Mouse (Mus musculus) hindbrain, embryonic 12.5 days (tissue): Measurements from ENCODE around the gene H2afj. TPM values are rescaled to one million over a fixed set of nuclear protein-coding genes. Genes with fewer than 3 reads are reported as not detected.

Source experiments
- ATAC-seq: fragments of 200-750 bp; cut with Nextera tagmentation; 2 replicates; pipeline ENCODE4 v1.8.0; 2017; ENCODE audit warnings: moderate TSS enrichment; ENCODE audit not compliant: low FRiP score
- H3K27ac ChIP-seq: fragments of 300-500 bp; sonication (generic); 2 replicates; pipeline ENCODE4 v1.5.1; 2016; ENCODE audit warnings: mild to moderate bottlenecking
- H3K27me3 ChIP-seq: fragments of 300-500 bp; sonication (generic); 2 replicates; pipeline ENCODE4 v1.6.1; 2016; ENCODE audit warnings: mild to moderate bottlenecking
- H3K36me3 ChIP-seq: fragments of 300-500 bp; sonication (generic); 2 replicates; pipeline ENCODE4 v1.6.1; 2016; ENCODE audit warnings: mild to moderate bottlenecking
- H3K4me1 ChIP-seq: fragments of 300-500 bp; sonication (generic); 2 replicates; pipeline ENCODE4 v1.6.1; 2016
- H3K4me2 ChIP-seq: fragments of 300-500 bp; sonication (generic); replicated peaks from 2 replicates; pipeline ENCODE4 v1.6.1; 2016; ENCODE audit warnings: mild to moderate bottlenecking
- H3K4me3 ChIP-seq: fragments of 300-500 bp; sonication (generic); 2 replicates; pipeline ENCODE4 v1.5.1; 2016; ENCODE audit warnings: mild to moderate bottlenecking
- H3K9ac ChIP-seq: fragments of 300-500 bp; sonication (generic); 2 replicates; pipeline ENCODE4 v1.6.1; 2016; ENCODE audit warnings: mild to moderate bottlenecking, moderate library complexity
- H3K9me3 ChIP-seq: fragments of 300-500 bp; sonication (generic); replicated peaks from 2 replicates; pipeline ENCODE4 v1.6.1; 2016; ENCODE audit warnings: mild to moderate bottlenecking
- WGBS: fragments of 180-500 bp; shearing (Covaris S2); methylation state at CpG from one replicate; pipeline ENCODE4 v1.1.7; 2016; 5-methylcytosine and 5-hydroxymethylcytosine counted together
- polyA plus RNA-seq: library from polyadenylated mRNA; unstranded; fragments of >200 nt; fragmentation: Nextera tagmentation; extraction: Ambion mirVana; gene quantifications from 2 replicates; pipeline ENCODE4 v1.2.1, GENCODE M21; 2016

H2afj gene
- polyA plus RNA-seq, result 115 and 121 TPM in 2 replicates

DNA sequence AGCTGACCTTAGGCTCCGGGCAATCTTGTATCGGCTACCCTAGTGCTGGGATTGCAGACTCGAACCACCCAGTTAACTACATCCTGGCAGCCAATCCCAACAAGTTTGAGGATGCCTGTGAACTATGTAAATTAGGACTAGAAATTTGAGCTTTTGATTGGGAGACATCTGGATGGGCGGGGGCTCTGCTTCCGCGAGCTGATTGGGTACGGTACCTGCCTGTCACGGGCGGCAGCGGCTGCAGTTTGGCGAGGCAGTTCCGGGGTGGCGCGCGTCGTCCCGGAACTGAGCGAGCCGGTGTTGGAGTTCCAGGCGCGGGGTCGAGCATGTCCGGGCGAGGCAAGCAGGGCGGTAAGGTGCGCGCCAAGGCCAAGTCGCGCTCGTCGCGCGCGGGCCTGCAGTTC is at the start of gene H2afj:
Gene H2afj, plus strand, starts transcription at position 231 of the 404 bp plus-strand sequence.
- peaks cover 26% of the 10 kb centered on the region for H3K4me1 ChIP-seq
- H3K9ac ChIP-seq, result peak within 1 kb of the TSS; percentile 78
- under 1% methylated on average over 34 of the region's 34 CpGs for whole genome bisulfite sequencing
- peak within 1 kb of the TSS; percentile 79 for H3K27ac ChIP-seq
- H3K36me3 ChIP-seq, result peaks cover 16% of the 10 kb centered on the region
- ATAC-seq, result peak; percentile 88
- peak within 1 kb of the TSS; percentile 87 for H3K4me3 ChIP-seq
- peak within 1 kb of the TSS; percentile 97 for H3K4me2 ChIP-seq
- H3K27me3 ChIP-seq, result no peaks in the 10 kb centered on the region
- H3K9me3 ChIP-seq, result no peaks in the 10 kb centered on the region

DNA sequence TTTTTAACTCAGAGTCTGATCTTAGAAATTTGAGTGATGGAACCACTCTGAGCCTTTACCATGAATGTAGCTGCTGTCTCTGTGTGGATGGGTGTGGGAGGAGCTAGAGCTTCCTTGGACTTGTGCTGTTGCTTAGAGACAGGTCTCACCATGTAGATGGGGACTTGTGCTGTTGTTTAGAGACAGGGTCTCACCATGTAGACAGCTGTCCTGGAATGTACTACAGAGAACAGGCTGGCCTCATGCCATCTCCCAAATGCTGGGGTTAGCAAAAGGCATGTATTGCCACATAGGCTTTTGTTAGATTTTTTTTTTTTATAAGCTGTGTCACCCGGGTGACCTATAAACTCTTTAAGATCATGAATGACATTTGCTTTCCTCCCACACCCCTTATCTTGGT is 44.1 kb upstream of the H2afj start:
- Histone ChIP-seq H3K4me1 (no peaks in the 10 kb centered on the region), H3K9ac (no peak overlapping the region), H3K9me3 (no peaks in the 10 kb centered on the region), H3K4me3 (no peak overlapping the region), H3K27me3 (no peaks in the 10 kb centered on the region), H3K36me3 (no peaks in the 10 kb centered on the region), H3K4me2 (no peak overlapping the region), H3K27ac (no peak overlapping the region)
- ATAC-seq, result no peak
- WGBS, result 78% methylated on average over 1 of the region's 1 CpGs

DNA sequence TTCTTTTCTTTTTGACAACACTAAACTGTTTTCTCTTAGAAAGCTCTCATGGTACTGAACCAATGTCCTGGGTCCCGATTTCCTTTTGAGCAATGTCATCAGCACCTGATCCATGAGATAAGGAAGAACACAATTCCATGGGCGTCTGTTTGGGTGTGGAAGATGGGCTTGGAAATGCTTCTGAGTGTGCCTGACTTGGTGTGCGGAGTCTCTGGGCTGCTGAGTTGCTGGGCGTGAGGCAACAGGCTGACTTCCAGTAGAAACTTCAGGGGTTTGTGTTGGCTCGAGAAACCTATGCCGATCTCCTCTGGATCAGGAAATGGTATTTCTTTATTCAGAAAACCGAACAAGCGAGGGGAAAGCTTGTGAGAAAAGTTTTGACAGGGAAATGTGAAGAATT is 38.9 kb upstream of the H2afj start:
- no peaks in the 10 kb centered on the region for H3K27me3 ChIP-seq
- no peaks in the 10 kb centered on the region for H3K36me3 ChIP-seq
- H3K4me1 ChIP-seq, result no peaks in the 10 kb centered on the region
- H3K4me3 ChIP-seq, result no peak overlapping the region
- H3K4me2 ChIP-seq, result no peak overlapping the region
- 83% methylated on average over 8 of the region's 8 CpGs for WGBS
- no peak overlapping the region for H3K27ac ChIP-seq
- H3K9me3 ChIP-seq, result no peaks in the 10 kb centered on the region
- ATAC-seq, result no peak
- no peak overlapping the region for H3K9ac ChIP-seq

DNA sequence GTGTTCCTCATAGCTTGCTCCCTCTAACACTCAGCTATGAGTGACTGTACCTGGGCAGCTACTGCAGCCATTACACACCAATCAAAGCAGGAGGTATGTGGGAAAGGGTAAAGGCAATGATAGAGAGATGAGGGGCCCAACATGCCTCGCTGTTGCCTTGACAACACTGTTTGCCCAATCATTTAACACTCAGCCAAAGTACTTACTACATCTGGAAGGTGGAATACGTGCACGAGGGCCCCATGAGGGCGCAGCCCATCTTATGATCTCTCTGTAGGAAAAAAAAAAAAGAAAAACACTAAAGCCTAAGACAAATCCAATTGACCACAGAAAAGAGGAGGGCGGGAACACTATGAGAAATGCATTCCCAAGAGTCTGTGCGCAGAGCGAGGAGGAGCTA is 38.2 kb upstream of the H2afj start:
- ATAC-seq, result no peak
- Histone ChIP-seq H3K4me1 (no peaks in the 10 kb centered on the region), H3K9ac (no peak overlapping the region), H3K4me3 (no peak overlapping the region), H3K27me3 (no peaks in the 10 kb centered on the region), H3K9me3 (no peaks in the 10 kb centered on the region), H3K36me3 (no peaks in the 10 kb centered on the region), H3K27ac (no peak overlapping the region), H3K4me2 (no peak overlapping the region)
- WGBS, result 82% methylated on average over 7 of the region's 7 CpGs

DNA sequence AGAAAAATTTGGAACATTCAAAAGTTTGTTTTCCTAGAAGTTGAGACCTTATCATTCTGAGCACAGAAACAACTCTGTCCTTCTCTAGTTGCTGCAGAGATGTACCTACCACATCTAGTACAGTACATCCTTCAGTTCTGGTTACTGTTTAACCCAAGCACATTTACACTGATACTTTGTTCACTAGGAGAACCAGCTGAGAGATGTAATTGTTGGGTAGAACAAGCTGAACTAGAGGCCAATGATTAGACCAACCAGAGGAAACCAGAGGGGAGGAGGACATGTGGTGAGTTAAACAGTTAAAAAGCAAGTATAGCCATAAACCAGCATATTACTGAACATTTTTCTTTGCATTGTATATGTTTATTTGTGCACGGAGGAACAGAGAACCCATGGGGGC is 31.7 kb upstream of the H2afj start:
- no peaks in the 10 kb centered on the region for H3K36me3 ChIP-seq
- WGBS, result 83% methylated on average over 1 of the region's 1 CpGs

GRCm38 (mm10) chr6:136781377-136781986 is 26.6 kb upstream of the H2afj start, which contains the start of gene Gucy2c:
TSS of gene Gucy2c (minus strand) at chr6:136781765.
- Histone ChIP-seq H3K36me3 (no peaks in the 10 kb centered on the region), H3K9ac (no peak within 1 kb of the TSS), H3K4me1 (no peaks in the 10 kb centered on the region), H3K4me3 (no peak within 1 kb of the TSS), H3K9me3 (no peaks in the 10 kb centered on the region), H3K27ac (no peak within 1 kb of the TSS), H3K27me3 (no peaks in the 10 kb centered on the region), H3K4me2 (no peak within 1 kb of the TSS)
- ATAC-seq, result no peak
- 84% methylated on average over 20 of the region's 20 CpGs for WGBS

More for the DNA sequence above, 31.7 kb upstream of the H2afj start:
- Histone ChIP-seq H3K9me3 (no peaks in the 10 kb centered on the region), H3K27ac (no peak overlapping the region), H3K4me3 (no peak overlapping the region), H3K27me3 (no peaks in the 10 kb centered on the region), H3K9ac (no peak overlapping the region), H3K4me1 (no peaks in the 10 kb centered on the region), H3K4me2 (no peak overlapping the region)
- no peak for ATAC-seq

GRCm38 (mm10) chr6:136782146-136782545 is 25.9 kb upstream of the H2afj start:
- H3K27me3 ChIP-seq, result no peaks in the 10 kb centered on the region
- no peak overlapping the region for H3K4me2 ChIP-seq
- no peak for ATAC-seq
- no peak overlapping the region for H3K27ac ChIP-seq
- H3K9ac ChIP-seq, result no peak overlapping the region
- H3K4me3 ChIP-seq, result no peak overlapping the region
- no peaks in the 10 kb centered on the region for H3K4me1 ChIP-seq
- 79% methylated on average over 12 of the region's 12 CpGs for WGBS
- H3K36me3 ChIP-seq, result no peaks in the 10 kb centered on the region
- H3K9me3 ChIP-seq, result no peaks in the 10 kb centered on the region

- Histone ChIP-seq H3K9ac (no peak overlapping the region), H3K4me1 (no peaks in the 10 kb centered on the region), H3K9me3 (no peaks in the 10 kb centered on the region), H3K36me3 (no peaks in the 10 kb centered on the region), H3K27ac (no peak overlapping the region), H3K4me3 (no peak overlapping the region), H3K27me3 (no peaks in the 10 kb centered on the region), H3K4me2 (no peak overlapping the region)
- no peak for ATAC-seq
- 73% methylated on average over 9 of the region's 9 CpGs for WGBS
Observed at GRCm38 (mm10) chr6:136782761-136783160, 25.3 kb upstream of the H2afj start.

DNA sequence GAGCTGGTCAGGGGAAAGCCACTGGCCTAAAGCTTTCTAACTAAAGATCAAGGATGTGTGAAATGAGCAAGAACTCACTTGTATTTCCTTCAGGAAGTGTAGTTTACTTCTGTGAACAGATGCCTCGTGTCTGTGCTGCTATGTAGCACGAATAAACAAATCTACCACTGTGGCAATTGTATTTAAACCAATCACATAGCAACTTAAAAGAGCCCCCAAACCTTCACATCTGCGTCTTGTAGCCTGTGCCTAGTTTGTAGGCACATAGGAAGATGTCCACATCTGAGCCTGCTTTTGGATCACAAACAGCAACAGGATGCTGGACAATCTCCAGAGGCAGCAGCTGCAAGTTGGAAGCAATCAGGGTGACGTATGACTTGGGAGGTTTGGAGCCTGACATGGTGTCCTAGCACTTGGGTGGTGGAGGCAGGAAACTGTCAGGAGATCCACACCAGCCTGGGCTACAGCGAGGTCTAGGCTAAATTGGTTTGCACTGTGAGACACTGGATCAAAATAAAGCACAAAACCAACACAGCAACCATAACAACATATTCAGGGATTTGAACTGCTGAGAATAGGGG is 18.6 kb upstream of the H2afj start:
- Histone ChIP-seq H3K4me3 (no peak overlapping the region), H3K4me1 (peaks cover 10% of the 10 kb centered on the region; the same call in 1 of the 2 replicates), H3K36me3 (no peaks in the 10 kb centered on the region), H3K27me3 (peaks cover 4% of the 10 kb centered on the region), H3K4me2 (no peak overlapping the region), H3K9me3 (no peaks in the 10 kb centered on the region), H3K27ac (no peak overlapping the region), H3K9ac (no peak overlapping the region)
- ATAC-seq, result no peak
- 79% methylated on average over 5 of the region's 5 CpGs for WGBS

GRCm38 (mm10) chr6:136792884-136793758 is 14.9 kb upstream of the H2afj start:
- peaks cover 4% of the 10 kb centered on the region for H3K27me3 ChIP-seq
- WGBS, result 28% methylated on average over 16 of the region's 16 CpGs
- 0 out of 2 replicates have a peak, but pooled peaks have one; percentile 22 for ATAC-seq
- no peaks in the 10 kb centered on the region for H3K36me3 ChIP-seq
- peak overlapping the region; percentile 70 for H3K4me2 ChIP-seq
- no peak overlapping the region for H3K27ac ChIP-seq
- H3K9ac ChIP-seq, result no peak overlapping the region; the same call in 1 of the 2 replicates
- H3K9me3 ChIP-seq, result no peaks in the 10 kb centered on the region
- peaks cover 10% of the 10 kb centered on the region; the same call in 1 of the 2 replicates for H3K4me1 ChIP-seq
- H3K4me3 ChIP-seq, result peak overlapping the region; percentile 32; the same call in 1 of the 2 replicates

GRCm38 (mm10) chr6:136793831-136794525 is 14.1 kb upstream of the H2afj start:
- H3K36me3 ChIP-seq, result no peaks in the 10 kb centered on the region
- peak; percentile 40; the same call in 1 of the 2 replicates for ATAC-seq
- peak overlapping the region; percentile 70 for H3K4me2 ChIP-seq
- no peaks in the 10 kb centered on the region for H3K9me3 ChIP-seq
- H3K4me3 ChIP-seq, result peak overlapping the region; percentile 32
- WGBS, result under 1% methylated on average over 24 of the region's 24 CpGs
- no peak overlapping the region for H3K27ac ChIP-seq
- H3K9ac ChIP-seq, result peak overlapping the region; percentile 54
- H3K27me3 ChIP-seq, result peaks cover 4% of the 10 kb centered on the region
- H3K4me1 ChIP-seq, result peaks cover 10% of the 10 kb centered on the region; the same call in 1 of the 2 replicates

GRCm38 (mm10) chr6:136795110-136795509 is 12.9 kb upstream of the H2afj start:
- Histone ChIP-seq H3K9ac (no peak overlapping the region), H3K9me3 (no peaks in the 10 kb centered on the region), H3K36me3 (no peaks in the 10 kb centered on the region), H3K4me2 (no peak overlapping the region), H3K27me3 (peaks cover 4% of the 10 kb centered on the region), H3K4me3 (no peak overlapping the region), H3K4me1 (peaks cover 10% of the 10 kb centered on the region; the same call in 1 of the 2 replicates), H3K27ac (no peak overlapping the region)
- no peak for ATAC-seq
- 50% methylated on average over 1 of the region's 1 CpGs for WGBS
